Mouse (Mus musculus) CH12.LX (cell line): Measurements from ENCODE around the gene Fut11. TPM values are rescaled to one million over a fixed set of nuclear protein-coding genes. Genes with fewer than 3 reads are reported as not detected.

Experiments
- DNase-seq: peaks from one replicate; pipeline ENCODE4 v3.0.0-alpha.2; 2013; ENCODE audit errors: extremely low read depth
- H3K27ac ChIP-seq: 2 replicates; pipeline ENCODE4 v1.5.1; 2012; ENCODE audit warnings: low read depth, mild to moderate bottlenecking, control low read depth, moderate library complexity; ENCODE audit not compliant: insufficient read depth
- H3K27me3 ChIP-seq: replicated peaks from 2 replicates; pipeline ENCODE3; 2012; ENCODE audit warnings: inconsistent platforms
- H3K36me3 ChIP-seq, 2 experiments: replicated peaks in 1 of 2; 2 replicates each; pipeline versions ENCODE3 to v1.6.1; 2012; ENCODE audit warnings: inconsistent platforms in 1 of 2, low read length in 1 of 2, mild to moderate bottlenecking in 1 of 2, mixed read lengths in 1 of 2, moderate library complexity in 1 of 2; ENCODE audit not compliant: control insufficient read depth in 1 of 2, insufficient read depth in 1 of 2
- H3K4me1 ChIP-seq, 2 experiments: 2 replicates each; pipeline ENCODE4 v1.6.1; 2012; ENCODE audit warnings: inconsistent platforms in 1 of 2, moderate library complexity in 1 of 2; ENCODE audit not compliant: insufficient read depth in 2 of 2, control insufficient read depth in 1 of 2
- H3K4me2 ChIP-seq: 2 replicates; pipeline ENCODE4 v1.6.1; 2012; ENCODE audit warnings: low read depth, mild to moderate bottlenecking, control low read depth; ENCODE audit not compliant: poor library complexity, insufficient read depth, severe bottlenecking
- H3K4me3 ChIP-seq, 3 experiments: fragments of 150-350 bp in 1 of 3; sonication (generic) in 1 of 3; replicated peaks in 1 of 3; 2 replicates each; pipeline versions ENCODE3 to v1.5.1; 2011 to 2012; ENCODE audit warnings: low read depth in 2 of 3, low read length in 2 of 3, mild to moderate bottlenecking in 2 of 3, moderate library complexity in 2 of 3, control low read depth in 1 of 3, improper control_type of control experiment in 1 of 3, inconsistent platforms in 1 of 3, mixed read lengths in 1 of 3; ENCODE audit not compliant: poor library complexity in 1 of 3
- H3K79me2 ChIP-seq: replicated peaks from 2 replicates; pipeline ENCODE4 v1.6.1; 2012; ENCODE audit warnings: mild to moderate bottlenecking, moderate library complexity; ENCODE audit not compliant: control insufficient read depth, poor library complexity, insufficient read depth, severe bottlenecking; ENCODE audit errors: extremely low read depth
- H3K9ac ChIP-seq: 2 replicates; pipeline ENCODE4 v1.6.1; 2012; ENCODE audit warnings: low read depth, mild to moderate bottlenecking, control low read depth, moderate library complexity; ENCODE audit not compliant: insufficient read depth
- H3K9me3 ChIP-seq: replicated peaks from 2 replicates; pipeline ENCODE3; 2012; ENCODE audit warnings: low read length, inconsistent platforms, mixed read lengths
- BHLHE40 ChIP-seq: IDR thresholded peaks from 2 replicates; pipeline ENCODE4 v1.6.1; 2011; ENCODE audit warnings: mild to moderate bottlenecking, low read depth, low read length, improper control_type of control experiment
- CHD2 ChIP-seq: IDR thresholded peaks from 2 replicates; pipeline ENCODE4 v1.6.1; 2011; ENCODE audit warnings: low read length, improper control_type of control experiment
- CTCF ChIP-seq, 2 experiments: IDR thresholded peaks in 1 of 2; conservative IDR thresholded peaks in 1 of 2; 2 replicates each; pipeline ENCODE4 v1.5.1; 2011 to 2012; ENCODE audit warnings: low read depth in 2 of 2, low read length in 2 of 2, improper control_type of control experiment in 1 of 2, inconsistent platforms in 1 of 2, mild to moderate bottlenecking in 1 of 2, moderate library complexity in 1 of 2
- E2F4 ChIP-seq: IDR thresholded peaks from 2 replicates; pipeline ENCODE4 v1.6.1; 2011; ENCODE audit warnings: low read depth, low read length, improper control_type of control experiment; ENCODE audit not compliant: insufficient replicate concordance
- ETS1 ChIP-seq: conservative IDR thresholded peaks from 2 replicates; pipeline ENCODE4 v1.6.1; 2012; ENCODE audit warnings: low read depth, mild to moderate bottlenecking, inconsistent platforms, low read length, improper control_type of control experiment, moderate library complexity
- HCFC1 ChIP-seq: IDR thresholded peaks from 2 replicates; pipeline ENCODE4 v1.6.1; 2012; ENCODE audit warnings: low read depth, mild to moderate bottlenecking, inconsistent platforms, low read length, improper control_type of control experiment
- IRF4 ChIP-seq: IDR thresholded peaks from 2 replicates; pipeline ENCODE4 v1.6.1; 2014; ENCODE audit warnings: low read depth, mild to moderate bottlenecking, inconsistent platforms, low read length, improper control_type of control experiment
- JUN ChIP-seq: IDR thresholded peaks from 2 replicates; pipeline ENCODE4 v1.6.1; 2011; ENCODE audit warnings: low read depth, mild to moderate bottlenecking, low read length, improper control_type of control experiment, moderate library complexity; ENCODE audit not compliant: insufficient read depth
- JUND ChIP-seq: conservative IDR thresholded peaks from 2 replicates; pipeline ENCODE4 v1.6.1; 2011; ENCODE audit warnings: low read depth, low read length, improper control_type of control experiment
- KAT2A ChIP-seq: IDR thresholded peaks from 2 replicates; pipeline ENCODE4 v1.6.1; 2012; ENCODE audit warnings: low read length, improper control_type of control experiment, inconsistent platforms; ENCODE audit not compliant: insufficient replicate concordance
- MAX ChIP-seq: IDR thresholded peaks from 2 replicates; pipeline ENCODE4 v1.6.1; 2011; ENCODE audit warnings: low read length, improper control_type of control experiment
- MEF2A ChIP-seq: IDR thresholded peaks from 2 replicates; pipeline ENCODE4 v1.6.1; 2014; ENCODE audit warnings: low read depth, mild to moderate bottlenecking, inconsistent platforms, low read length, improper control_type of control experiment, borderline replicate concordance
- MXI1 ChIP-seq: IDR thresholded peaks from 2 replicates; pipeline ENCODE4 v1.6.1; 2011; ENCODE audit warnings: mild to moderate bottlenecking, low read depth, low read length, improper control_type of control experiment
- NELFE ChIP-seq: IDR thresholded peaks from 2 replicates; pipeline ENCODE4 v1.6.1; 2011; ENCODE audit warnings: low read depth, low read length, improper control_type of control experiment
- NRF1 ChIP-seq: IDR thresholded peaks from 2 replicates; pipeline ENCODE4 v1.6.1; 2014; ENCODE audit warnings: low read depth, mild to moderate bottlenecking, inconsistent platforms, low read length, improper control_type of control experiment, moderate library complexity
- PAX5 ChIP-seq: IDR thresholded peaks from 2 replicates; pipeline ENCODE4 v1.6.1; 2012; ENCODE audit warnings: low read length, inconsistent platforms, mixed read lengths
- POLR2A ChIP-seq: IDR thresholded peaks from 2 replicates; pipeline ENCODE4 v1.6.1; 2011; ENCODE audit warnings: low read depth, mild to moderate bottlenecking, improper control_type of control experiment, low read length
- POLR2AphosphoS2 ChIP-seq: IDR thresholded peaks from 2 replicates; pipeline ENCODE4 v1.6.1; 2011; ENCODE audit warnings: low read depth, low read length, improper control_type of control experiment
- RAD21 ChIP-seq: IDR thresholded peaks from 2 replicates; pipeline ENCODE4 v1.6.1; 2011; ENCODE audit warnings: low read depth, mild to moderate bottlenecking, low read length, improper control_type of control experiment, moderate library complexity
- RCOR1 ChIP-seq: conservative IDR thresholded peaks from 2 replicates; pipeline ENCODE4 v1.6.1; 2012; ENCODE audit warnings: low read depth, mild to moderate bottlenecking, inconsistent platforms, low read length, improper control_type of control experiment
- SMC3 ChIP-seq: IDR thresholded peaks from 2 replicates; pipeline ENCODE4 v1.6.1; 2011; ENCODE audit warnings: low read depth, low read length, improper control_type of control experiment
- TBP ChIP-seq: conservative IDR thresholded peaks from 2 replicates; pipeline ENCODE4 v1.6.1; 2011; ENCODE audit warnings: low read depth, low read length, improper control_type of control experiment
- ZMIZ1 ChIP-seq: IDR thresholded peaks from 2 replicates; pipeline ENCODE4 v1.6.1; 2012; ENCODE audit warnings: low read depth, mild to moderate bottlenecking, inconsistent platforms, low read length, improper control_type of control experiment
- dilution Hi-C: fragments of 300-500 bp; cut with MboI; formaldehyde crosslinking; loops from 2 replicates; pipeline ENCODE4 v1.14.3; 2020; ENCODE audit warnings: low sequenced_read_pairs; ENCODE audit not compliant: extremely low pct_unique_long_range_greater_than_20kb, extremely low pct_ligation_motif_present
- in situ Hi-C: fragments of 300-500 bp; cut with MboI; formaldehyde crosslinking; loops from 3 replicates; pipeline ENCODE4 v1.14.3; 2019; ENCODE audit warnings: low sequenced_read_pairs, low pct_ligation_motif_present, low pct_unique_long_range_greater_than_20kb, mixed read lengths
- polyA plus RNA-seq: library from polyadenylated mRNA; unstranded; fragments of >175 nt; gene quantifications from 2 replicates; pipeline ENCODE4 v1.2.1, GENCODE M21; 2012; ENCODE audit warnings: low read depth; ENCODE audit not compliant: insufficient read length
- total RNA-seq, 2 experiments: library from RNA; depleted of rRNA; stranded (reverse); fragments of 300-350 nt in 1 of 2; fragments of >200 nt in 1 of 2; gene quantifications; 2 replicates each; pipeline ENCODE4 v1.2.3; 2012 to 2014

The Fut11 gene
- total and polyA plus RNA-seq, 3 experiments = 2.9 to 3.8 (median 3.7) TPM

DNA sequence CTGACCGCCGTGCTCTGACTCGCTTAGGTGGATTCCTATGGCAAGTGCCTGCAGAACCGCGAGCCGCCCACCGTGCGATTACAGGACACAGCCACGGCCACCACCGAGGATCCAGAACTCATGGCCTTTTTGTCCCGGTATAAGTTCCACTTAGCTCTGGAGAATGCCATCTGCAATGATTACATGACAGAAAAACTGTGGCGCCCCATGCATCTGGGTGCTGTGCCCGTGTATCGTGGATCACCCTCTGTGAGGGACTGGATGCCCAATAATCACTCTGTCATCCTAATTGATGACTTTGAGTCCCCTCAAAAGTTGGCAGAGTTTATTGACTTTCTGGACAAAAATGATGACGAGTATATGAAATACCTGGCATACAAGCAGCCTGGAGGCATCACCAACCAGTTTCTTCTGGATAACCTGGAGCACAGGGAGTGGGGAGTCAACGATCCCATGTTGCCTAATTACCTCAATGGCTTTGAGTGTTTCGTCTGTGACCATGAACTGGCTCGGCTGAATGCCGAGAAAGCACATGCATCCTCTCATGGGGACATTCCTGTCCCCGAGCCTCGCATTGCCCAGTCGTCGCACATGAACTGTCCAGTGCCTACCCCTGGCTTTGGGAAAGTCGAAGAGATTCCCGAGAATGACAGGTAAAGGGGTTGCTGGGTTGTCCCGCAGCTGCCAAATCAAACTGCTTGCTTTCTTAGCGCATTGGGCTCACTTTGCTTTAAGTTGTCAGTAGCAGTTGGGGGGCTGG is 1.2 kb downstream of the Fut11 start:
- H3K79me2 ChIP-seq = peaks cover 55% of the 10 kb centered on the region
- TF ChIP-seq ZMIZ1 (no peak; the same call in 1 of the 2 replicates), JUN (no peak), ETS1 (no peak)
- dilution Hi-C loops (no loop called here), in situ Hi-C loops (no loop called here)
- no peaks in the 10 kb centered on the region for H3K9me3 ChIP-seq
- H3K27ac ChIP-seq = peak overlapping the region; percentile 87
- H3K36me3 ChIP-seq = peaks cover 32 to 82% of the 10 kb centered on the region in 2 experiments
- peak overlapping the region; percentile 90 for H3K4me2 ChIP-seq
- peaks cover 21 to 66% of the 10 kb centered on the region in 2 experiments for H3K4me1 ChIP-seq
- H3K27me3 ChIP-seq = no peaks in the 10 kb centered on the region
- peak overlapping the region; percentile 54 to 71 (median 65) for H3K4me3 ChIP-seq
- peak overlapping the region; percentile 79 for H3K9ac ChIP-seq
- no peak for DNase-seq

- Histone ChIP-seq H3K9ac (peak overlapping the region; percentile 79; the same call in 1 of the 2 replicates), H3K4me2 (peak overlapping the region; percentile 90), H3K4me3 (no peak overlapping the region), H3K27ac (peak overlapping the region; percentile 24; the same call in 1 of the 2 replicates), H3K79me2 (peaks cover 65% of the 10 kb centered on the region), H3K4me1 (peaks cover 21 to 67% of the 10 kb centered on the region in 2 experiments), H3K27me3 (no peaks in the 10 kb centered on the region), H3K36me3 (peaks cover 21 to 72% of the 10 kb centered on the region in 2 experiments), H3K9me3 (no peaks in the 10 kb centered on the region)
- peak; percentile 59 for TF ChIP-seq RAD21
- peak; percentile 28 for TF ChIP-seq SMC3
- no peak for TF ChIP-seq BHLHE40
- TF ChIP-seq CTCF (conservative IDR thresholded peaks at IDR 0.05 in 1 of 2, IDR thresholded peaks at IDR 0.05 in 1 of 2; ENCODE audit: low read depth in 2 of 2, low read length in 2 of 2) = peak in 1 of 2 experiments; percentile 61; a peak in 2 of 4 replicates
- TF ChIP-seq POLR2AphosphoS2 = no peak
- in situ Hi-C loops = no loop called here
- dilution Hi-C loops = no loop called here
- DNase-seq = no peak
These were observed 2.2 kb downstream of the Fut11 start for GRCm38 (mm10) chr14:20696986-20697385.

- no peak for DNase-seq
- peaks cover 18 to 65% of the 10 kb centered on the region in 2 experiments for H3K4me1 ChIP-seq
- H3K27me3 ChIP-seq = no peaks in the 10 kb centered on the region
- H3K4me3 ChIP-seq = no peak overlapping the region
- in situ Hi-C loops (no loop called here), dilution Hi-C loops (no loop called here)
- TF ChIP-seq KAT2A (no peak), POLR2AphosphoS2 (no peak), POLR2A (no peak), BHLHE40 (no peak), NELFE (no peak), PAX5 (no peak), MXI1 (no peak), MAX (no peak), CTCF (conservative IDR thresholded peaks at IDR 0.05 in 1 of 2, IDR thresholded peaks at IDR 0.05 in 1 of 2; ENCODE audit: low read depth in 2 of 2, low read length in 2 of 2) (no peak), IRF4 (no peak), JUND (no peak), SMC3 (no peak), TBP (no peak), CHD2 (no peak), E2F4 (no peak), HCFC1 (no peak), RCOR1 (no peak), NRF1 (no peak), MEF2A (no peak)
- H3K79me2 ChIP-seq = peaks cover 79% of the 10 kb centered on the region
- 0 out of 2 replicates have a peak overlapping the region, but pooled peaks have one; percentile 20 for H3K9ac ChIP-seq
- H3K9me3 ChIP-seq = no peaks in the 10 kb centered on the region
- peaks cover 7 to 57% of the 10 kb centered on the region in 2 experiments for H3K36me3 ChIP-seq
- H3K4me2 ChIP-seq = 0 out of 2 replicates have a peak overlapping the region, but pooled peaks have one; percentile 4
- H3K27ac ChIP-seq = no peak overlapping the region
These were observed 3.7 kb downstream of the Fut11 start for GRCm38 (mm10) chr14:20698515-20698914.
